Mouse (Mus musculus): Measurements from ENCODE around the gene St3gal2.
"Not testable (repeated sequence)": the region's sequence is repeated elsewhere in the genome, so short reads cannot be mapped to it uniquely, and the experiment has no call there.

The St3gal2 gene

DNA sequence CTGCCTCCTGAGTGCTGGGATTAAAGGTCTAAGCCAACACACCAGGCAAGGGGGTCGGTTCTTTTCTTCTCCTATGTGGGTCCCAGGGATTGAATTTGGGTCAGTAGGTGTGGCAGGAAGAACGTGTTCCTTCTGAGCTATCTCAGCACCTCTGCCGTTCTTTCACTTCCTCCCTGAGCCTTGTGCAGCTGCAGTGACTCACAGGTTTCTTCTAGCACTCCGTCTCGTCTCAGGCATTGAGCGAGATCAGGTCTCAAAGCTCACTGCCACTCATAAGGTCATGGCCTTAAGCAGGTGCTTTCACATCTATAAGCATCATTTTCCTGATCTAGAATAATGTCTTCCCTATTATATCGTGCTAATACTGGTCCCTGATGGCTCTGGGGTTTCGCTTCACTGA lies 35.1 kb downstream of the St3gal2 start:
- no peak for DNase-seq

DNA sequence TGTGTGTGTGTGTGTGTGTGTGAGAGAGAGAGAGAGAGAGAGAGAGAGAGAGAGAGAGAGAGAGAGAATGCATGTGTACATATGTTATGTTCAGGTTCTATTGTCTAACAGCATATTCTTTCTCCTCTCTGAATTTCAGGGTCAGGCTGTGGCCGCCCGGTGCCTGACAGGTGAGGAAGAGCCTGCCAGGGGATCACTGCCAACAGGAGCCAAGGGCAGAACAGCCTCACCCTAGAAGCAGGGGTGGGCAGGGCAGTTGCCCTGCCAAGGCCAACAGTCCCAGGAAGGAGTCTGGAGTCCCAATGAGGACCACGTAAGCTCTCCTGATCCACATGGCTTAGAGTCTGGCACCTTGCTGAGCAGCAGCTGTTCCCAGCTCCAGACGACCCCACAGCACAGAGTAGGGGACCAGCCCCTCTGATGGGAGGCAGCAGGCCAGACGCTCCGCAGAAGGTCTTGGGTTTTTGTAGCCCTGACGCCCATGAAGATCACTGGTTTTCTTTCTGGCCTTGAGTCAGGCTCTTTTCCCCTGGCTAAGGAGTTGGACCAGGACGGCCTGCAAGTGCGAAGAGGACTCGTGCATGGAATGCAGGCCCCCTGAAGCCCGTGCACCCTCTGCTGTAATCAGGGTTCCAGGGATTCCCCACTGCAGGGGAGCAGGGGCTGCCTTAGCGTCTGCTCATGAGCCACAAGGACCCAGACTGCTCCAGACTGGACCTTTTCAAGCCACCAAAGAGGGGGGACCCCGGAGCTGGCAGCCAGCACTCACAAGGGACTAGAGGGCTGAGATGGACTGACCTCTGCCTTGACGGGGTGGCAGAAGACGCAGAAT lies 37.1 kb downstream of the St3gal2 start:
- peak; percentile 19 for DNase-seq

DNA sequence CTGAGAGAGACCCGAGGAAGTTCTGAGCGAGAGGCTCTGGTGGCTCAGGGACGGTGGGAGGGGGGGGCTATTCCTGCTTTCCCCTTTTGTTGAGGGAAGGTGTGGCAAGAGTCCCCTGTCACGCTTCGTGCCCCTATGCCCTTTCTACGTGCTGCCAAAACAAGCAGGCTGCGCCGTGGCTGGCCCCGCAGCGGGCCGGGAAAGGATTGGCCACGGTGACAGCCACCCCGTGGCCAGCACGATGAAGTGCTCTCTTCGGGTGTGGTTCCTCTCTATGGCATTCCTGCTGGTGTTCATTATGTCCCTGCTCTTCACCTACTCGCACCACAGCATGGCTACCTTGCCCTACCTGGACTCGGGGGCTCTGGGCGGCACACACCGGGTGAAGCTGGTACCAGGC lies 37.7 kb downstream of the St3gal2 start:
- no peak for DNase-seq

DNA sequence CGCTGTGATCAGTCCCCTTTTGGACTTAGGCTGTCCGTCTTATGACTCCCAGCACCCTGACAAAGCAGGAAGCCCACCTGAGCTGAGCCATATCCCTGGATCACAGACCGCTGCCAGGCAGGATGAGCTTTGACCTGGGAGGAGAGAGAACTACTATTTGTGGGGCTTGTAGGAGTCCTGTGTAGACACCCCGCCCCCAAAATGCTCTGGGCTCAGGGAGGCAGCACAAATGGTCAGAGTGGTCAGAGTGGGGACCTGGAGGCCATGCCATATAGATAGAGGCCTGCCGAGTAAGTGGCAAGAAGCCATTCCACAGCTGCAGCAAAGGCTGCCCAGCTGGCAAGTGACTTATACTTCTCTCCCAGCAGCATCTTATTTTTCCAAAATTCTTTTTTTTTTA lies 38.4 kb downstream of the St3gal2 start:
- no peak for DNase-seq

DNA sequence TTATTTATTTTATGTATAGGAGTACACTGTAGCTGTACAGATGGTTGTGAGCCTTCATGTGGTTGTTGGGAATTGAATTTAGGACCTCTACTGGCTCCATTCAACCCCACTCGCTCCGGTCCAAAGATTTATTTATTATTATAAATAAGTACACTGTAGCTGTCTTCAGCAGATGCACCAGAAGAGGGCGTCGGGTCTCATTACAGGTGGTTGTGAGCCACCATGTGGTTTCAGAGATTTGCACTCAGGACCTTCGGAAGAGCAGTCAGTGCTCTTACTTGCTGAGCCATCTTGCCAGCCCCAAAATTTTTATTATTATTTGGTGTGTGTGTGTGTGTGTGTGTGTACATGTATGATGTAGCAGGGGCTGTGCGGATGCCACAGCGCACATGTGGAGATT lies 38.8 kb downstream of the St3gal2 start:
- not testable (repeated sequence) for DNase-seq

DNA sequence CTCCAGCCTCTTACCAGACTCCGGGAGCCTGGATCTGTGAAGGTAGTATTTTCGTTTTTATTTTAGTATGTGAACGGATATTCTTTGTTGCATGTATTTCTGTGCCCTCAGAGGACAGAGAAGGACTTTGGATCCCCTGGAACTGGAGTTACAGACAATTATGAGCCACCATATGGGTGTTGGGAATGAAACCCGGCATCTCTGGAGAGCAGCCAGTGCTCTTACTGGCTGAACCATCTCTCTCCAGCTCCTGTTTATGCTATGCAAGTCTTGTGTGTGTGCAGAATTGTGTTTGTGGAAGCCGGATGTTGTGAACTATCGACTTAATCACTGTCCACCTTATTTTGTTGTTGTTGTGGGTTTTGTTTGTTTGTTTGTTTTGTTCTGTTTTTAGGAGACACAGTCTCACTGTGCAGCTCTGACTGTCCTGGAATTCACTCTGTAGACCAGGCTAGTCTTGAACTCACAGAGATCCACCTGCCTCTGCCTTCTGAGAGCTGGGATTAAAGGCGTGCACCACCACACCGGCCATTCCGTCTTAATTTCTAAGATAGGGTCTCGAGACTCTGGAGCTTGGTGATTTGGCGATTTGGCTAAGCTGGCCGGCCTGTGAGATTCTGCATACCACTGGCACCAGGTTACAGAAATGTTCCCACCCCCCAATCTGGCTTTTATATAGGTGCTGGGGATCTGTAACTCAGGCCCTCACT lies 39.5 kb downstream of the St3gal2 start:
- DNase-seq = no peak

DNA sequence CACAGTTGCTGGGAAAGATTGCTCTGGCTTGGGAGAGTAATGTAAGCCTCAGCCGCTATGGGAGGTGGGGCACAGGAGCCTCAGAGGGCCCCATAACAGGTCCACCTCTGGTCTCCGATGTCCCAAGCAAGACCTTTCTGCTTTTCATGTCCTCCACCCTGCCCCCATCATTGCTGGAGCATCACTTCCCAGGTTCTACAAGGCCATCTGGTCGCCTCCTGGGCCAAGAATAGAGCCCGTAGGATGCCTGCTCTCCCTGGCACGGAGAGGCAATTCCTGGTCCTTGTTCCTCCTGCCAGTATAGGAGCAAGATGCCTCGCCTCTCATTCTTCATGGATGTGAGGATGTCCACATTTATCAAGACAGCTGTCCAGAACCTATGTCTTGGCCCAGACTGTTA lies 40.2 kb downstream of the St3gal2 start:
- DNase-seq = no peak

DNA sequence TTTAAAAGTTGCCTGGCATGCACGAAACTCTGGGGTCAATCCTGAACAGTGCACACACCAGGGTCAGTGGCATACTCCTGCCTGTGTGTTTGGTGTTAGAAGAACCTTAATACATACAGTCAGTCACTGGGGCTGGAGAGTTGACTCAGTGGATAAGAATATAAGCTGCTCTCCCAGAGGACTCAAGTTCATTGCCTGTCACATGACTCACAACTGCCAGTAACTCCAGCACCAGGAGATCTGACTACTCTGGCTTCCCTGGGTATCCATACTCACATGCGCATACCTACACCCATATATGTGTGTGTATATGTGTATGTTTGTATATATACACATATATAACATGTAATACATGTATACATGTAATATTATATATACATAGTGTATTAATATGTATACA lies 43.3 kb downstream of the St3gal2 start:
- DNase-seq = no peak

DNA sequence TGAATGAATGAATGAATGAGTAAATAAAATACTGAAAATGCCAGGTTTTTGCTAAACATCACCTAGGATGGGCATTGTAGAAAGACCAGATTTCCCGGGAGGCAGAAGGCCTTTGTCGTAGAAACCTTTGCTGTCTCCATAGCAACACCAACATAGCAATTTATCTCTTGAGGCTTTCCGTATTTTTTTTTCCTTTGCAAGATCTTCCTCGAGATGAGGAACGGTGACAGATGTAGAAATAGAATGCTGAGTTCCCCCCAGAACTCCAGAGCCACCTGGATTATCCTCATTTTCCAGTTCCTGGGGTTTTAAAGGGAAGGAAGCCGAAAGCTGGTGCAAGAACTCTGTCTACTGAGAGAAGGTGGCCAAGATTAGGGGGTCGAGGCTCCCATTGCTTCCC lies 44.9 kb downstream of the St3gal2 start:
- DNase-seq = no peak

DNA sequence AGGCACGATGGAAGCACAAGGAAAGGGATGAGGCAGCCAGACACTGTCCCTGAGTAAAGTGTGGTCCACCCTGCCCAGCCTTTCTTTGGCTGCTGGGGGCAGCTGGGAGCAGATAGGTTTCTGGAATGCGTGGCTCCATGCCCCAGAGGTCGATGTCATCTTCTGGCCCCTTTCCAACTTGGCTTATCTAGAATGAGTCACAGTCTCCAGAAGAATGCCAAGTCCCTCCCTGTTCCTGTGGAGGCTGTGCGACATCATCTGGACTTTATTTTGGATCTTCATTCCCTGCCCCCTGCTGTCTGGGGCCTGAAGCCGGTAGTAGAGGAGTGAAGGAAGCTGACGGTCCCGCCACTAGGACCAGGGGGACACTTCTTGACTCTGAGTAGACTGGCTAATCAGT lies 45.9 kb downstream of the St3gal2 start:
- DNase-seq = peak; percentile 66

DNA sequence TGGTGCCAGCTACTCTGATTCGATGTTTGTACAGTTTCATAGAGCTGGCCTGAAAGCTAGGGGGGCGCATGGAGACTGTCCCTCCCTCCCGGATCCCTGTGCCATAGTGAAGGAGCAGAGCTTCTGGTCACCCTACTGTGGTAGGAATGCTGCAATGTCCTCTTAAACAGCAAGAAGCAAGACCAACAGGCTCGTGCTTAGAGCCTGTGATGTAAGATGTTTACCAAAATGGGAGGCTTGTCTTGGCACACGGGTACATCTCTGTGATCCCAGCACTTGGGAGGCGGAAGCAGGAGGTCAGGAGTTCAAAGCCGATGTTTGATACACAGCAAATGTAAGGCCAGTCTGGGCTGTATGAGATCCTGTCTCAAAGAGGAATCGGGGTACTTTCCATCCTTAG lies 46.9 kb downstream of the St3gal2 start:
- no peak for DNase-seq

DNA sequence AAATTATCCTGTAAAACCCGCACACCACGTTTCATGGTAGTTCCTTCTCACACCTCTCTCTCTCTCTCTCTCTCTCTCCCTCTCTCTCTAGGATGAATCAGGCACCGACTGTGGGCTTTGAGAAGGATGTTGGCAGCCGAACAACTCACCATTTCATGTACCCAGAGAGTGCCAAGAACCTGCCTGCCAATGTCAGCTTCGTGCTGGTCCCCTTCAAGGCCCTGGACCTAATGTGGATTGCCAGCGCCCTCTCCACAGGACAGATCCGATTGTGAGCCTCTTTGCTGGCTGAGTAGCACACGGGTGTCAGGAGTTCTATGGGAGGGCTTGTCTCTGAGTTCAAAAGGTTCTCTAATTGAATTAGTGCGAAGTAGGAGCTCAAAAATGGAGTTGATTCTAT lies 47.6 kb downstream of the St3gal2 start:
- no peak for DNase-seq

DNA sequence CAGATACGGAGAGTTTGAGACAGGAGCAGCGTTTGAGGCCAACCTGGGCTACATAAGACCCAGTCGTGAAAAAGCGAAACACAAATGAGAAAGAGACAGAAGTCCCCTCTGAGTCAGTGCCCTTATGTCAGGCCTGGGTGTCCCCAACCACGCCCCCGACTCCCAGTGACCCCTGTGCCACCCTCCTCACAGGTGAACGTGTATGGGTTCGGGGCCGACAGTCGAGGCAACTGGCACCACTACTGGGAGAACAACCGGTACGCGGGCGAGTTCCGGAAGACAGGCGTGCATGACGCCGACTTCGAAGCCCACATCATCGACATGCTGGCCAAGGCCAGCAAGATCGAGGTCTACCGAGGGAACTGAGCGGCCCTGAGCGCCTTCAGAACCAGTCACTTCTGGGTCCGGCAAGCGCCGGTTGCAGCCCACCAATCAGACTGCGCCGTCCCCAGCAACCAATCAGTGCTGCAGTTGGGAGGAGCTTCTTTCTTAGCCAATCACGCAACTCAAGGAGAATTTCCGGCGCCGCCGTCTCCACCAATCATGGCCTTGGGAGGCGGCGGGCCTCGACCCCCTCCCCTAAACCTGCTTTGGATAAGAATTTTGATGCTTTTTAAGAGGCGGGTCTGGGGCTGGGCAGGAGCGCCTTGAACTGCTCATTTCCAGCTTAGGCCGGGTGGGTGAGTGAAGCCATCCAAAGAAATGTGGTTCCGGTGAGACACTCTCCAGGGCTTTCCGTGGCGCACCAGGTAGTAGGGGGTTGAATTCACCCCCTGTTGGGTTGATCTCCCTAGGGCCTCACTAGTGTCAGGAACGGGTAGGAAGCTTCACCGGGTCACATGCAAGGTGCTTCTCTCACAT lies 50.4 kb downstream of the St3gal2 start:
- peak; percentile 97 for DNase-seq

DNA sequence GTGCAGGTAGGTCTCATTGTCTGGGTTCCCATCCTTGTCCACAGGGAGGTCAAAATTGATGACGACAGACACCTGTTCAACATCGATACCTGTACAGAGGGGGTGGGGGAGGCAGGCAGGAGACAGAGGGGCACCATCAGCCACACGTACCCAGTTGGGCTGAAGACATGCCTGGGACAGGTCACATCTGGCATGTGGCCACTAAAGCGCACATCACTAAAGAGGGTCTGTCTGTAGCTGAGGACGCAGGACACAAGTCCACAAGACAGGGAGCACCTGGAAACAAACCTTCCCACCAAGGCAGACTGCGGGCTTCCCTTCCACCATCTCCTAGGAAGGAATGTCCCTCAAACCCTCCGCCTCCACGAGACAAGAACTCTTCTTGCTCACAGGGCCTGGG lies 56.8 kb downstream of the St3gal2 start:
- not testable (repeated sequence) for DNase-seq

DNA sequence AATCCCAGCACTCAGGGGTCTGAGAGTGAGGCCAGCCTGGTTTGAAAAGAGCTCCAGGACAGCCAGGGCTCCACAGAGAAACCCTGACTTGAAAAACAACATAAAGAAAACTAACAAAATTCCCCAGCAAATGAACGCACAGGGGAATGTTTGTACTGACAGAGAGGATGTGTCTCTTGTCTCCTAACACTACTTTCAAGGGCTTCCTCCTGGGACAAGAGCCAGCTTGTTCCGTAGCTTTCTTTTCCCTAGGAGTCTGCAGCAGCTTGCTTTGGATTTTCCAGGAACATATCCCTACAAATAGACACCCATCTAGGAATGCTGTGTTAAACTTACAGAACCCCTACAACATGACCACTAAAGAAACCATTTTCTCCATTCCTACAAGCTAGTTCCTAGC lies 58.3 kb downstream of the St3gal2 start:
- not testable (repeated sequence) for DNase-seq

DNA sequence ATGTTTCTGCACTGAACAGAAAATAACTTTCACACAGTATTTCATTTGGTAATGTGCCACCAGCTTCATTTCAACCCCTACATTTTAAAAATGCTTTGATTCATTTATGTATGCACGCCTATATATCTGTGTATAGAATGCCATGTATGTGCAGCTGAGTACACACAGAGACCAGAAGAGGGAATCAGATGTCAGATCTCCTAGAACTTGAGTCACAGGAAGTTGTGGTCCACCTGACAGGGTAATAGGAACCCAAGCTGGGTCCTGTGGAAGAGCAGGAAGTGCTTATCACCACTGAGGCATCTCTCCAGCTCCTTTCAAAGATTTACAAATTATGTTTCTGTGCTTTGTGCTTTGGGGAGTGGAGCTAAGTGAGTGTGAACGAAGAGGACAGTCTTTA lies 61.6 kb downstream of the St3gal2 start:
- no peak for DNase-seq

DNA sequence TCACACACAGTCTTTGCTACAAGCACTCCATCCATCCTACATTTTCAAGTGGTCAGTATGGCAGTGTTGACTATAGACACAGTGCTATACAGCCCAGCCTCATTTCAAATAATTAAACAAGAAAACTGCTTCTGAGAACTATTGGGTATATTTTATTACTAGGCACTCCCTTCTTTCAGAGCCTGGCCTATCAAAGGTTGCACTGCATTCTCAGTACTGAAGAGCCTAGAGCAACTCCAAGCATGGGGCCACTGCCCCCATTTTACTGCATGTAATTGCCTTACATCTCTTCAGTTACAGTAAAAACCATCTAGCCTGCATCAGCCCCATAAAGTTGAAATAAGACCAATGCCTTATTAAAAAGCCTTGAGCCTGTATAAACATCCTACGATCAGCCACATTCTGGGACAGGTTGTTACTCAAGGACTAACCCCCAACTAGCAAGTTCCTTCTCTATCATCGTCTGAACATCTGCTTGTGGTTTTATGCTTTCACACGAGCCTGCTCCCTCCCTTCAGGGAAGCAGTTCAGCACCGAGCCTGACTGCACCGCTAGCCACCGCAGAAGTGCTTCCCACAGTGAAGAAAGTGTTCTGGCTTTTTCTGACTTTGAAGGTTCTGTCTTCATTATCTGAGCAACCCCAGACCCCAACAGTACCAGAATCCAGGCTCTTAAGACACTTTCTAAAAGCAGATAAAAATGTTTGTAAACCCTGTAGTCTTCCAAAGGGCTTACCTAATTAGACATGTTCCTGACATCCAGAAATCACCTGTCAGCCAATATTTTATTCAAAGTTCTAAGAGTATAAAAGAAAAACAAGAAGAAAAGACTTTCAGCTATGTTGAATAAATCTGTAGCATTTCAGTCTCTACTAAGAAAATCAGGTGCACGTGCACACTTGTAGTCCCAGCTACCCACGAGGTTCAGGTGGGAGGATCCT lies 68.4 kb downstream of the St3gal2 start:
- no peak for DNase-seq

DNA sequence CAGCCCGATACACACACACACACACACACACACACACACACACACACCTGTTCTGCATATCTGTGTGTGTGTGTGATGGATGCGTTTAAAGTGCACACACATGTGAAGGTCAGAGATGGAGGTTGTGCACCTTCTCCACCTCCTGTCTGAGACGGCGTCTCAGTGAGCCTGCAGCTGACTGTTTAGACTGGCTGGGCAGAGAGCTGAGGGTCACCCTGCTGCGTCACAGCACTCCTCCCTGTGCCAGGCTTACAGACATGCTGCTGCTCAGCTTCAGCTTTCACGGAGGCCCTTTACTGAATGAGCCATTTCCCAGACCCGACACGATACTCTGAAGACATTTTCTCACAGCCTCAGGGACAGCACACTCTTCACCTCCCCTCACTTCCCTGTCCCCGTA lies 70.3 kb downstream of the St3gal2 start:
- no peak for DNase-seq

DNA sequence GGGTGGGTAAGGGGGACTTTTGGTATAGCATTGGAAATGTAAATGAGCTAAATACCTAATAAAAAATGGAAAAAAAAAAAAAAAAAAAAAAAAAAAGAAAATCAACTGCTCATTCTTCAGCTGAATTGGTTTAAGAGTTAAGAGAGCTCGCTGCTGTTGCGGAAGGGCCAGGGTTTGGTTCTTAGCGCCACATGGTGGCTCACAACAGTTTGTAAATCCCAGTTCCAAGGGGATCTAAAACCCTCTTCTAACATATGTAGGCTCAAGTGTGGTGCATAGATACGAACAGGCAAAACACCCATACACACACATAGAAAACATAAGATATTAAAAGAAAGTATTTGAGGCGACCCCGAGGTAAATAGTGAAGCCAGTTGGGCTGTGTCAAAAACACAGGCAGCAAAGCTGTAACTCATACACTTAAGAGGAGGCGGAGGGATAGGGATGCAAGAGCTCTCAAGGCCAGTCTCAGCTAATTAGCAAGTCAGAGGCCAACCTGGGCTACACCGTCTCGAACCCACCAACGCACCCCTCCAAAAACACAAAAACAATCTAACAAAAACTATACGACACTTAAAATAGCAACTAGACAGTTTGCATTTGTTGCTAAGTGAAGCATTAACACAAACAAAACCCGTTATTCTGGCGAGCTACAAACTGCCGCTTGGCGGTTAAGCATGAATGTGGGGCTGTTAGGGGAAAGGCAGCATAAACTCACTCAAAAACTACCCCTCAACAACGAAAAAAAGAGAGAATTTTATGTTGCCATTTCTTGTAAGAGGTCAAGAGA lies 77.1 kb downstream of the St3gal2 start:
- no peak for DNase-seq

DNA sequence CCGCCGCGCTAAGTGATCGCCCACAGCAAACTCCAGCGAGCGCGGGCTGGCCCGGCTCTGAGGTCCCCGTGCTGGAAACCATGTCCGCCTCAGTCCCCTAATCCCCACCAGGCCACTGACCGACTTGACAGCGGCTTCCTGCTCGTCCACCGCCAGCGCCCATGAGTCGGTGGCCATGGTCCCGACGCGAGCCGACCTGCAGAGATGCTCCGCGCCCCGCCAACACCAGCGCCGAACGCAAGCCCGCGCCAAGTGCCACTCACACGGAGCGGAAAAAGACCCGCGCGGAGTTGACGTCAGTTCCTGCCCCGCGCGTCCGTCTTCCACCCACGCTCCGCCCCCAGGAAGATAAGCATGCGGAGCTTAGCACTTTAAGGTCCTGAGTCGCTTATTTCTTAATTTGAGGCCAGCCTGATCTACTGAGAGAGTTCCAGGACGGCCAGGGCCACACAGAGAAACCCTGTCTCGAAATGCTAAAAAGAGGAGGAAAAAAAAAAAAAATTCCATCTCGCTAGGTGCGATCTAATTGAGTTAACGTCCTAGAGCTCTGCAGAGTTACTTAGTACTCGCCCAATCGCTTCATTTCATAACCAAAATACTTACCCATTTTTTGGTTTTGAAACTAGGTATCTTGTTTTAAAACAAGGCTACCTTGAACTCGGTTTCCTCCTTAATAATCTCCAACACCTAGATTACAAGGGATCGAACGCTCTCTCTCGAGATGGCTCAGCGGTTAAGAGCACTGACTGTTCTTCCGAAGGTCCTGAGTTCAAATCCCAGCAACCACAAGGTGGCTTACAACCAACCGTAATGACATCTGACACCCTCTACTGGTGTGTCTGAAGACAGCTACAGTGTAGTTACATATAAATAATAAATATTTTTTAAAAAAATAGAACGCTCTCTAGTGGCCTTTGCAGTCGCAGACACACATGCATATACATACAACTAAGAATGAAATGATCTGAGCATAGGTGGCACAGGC lies 78.1 kb downstream of the St3gal2 start, which contains the start of gene Ddx19a:
Gene Ddx19a, minus strand, starts transcription at position 254 of the 985 bp plus-strand sequence.
- DNase-seq = peak; percentile 95
